Mouse (Mus musculus): Measurements from ENCODE around the gene Tmem126b.

The Tmem126b gene

DNA sequence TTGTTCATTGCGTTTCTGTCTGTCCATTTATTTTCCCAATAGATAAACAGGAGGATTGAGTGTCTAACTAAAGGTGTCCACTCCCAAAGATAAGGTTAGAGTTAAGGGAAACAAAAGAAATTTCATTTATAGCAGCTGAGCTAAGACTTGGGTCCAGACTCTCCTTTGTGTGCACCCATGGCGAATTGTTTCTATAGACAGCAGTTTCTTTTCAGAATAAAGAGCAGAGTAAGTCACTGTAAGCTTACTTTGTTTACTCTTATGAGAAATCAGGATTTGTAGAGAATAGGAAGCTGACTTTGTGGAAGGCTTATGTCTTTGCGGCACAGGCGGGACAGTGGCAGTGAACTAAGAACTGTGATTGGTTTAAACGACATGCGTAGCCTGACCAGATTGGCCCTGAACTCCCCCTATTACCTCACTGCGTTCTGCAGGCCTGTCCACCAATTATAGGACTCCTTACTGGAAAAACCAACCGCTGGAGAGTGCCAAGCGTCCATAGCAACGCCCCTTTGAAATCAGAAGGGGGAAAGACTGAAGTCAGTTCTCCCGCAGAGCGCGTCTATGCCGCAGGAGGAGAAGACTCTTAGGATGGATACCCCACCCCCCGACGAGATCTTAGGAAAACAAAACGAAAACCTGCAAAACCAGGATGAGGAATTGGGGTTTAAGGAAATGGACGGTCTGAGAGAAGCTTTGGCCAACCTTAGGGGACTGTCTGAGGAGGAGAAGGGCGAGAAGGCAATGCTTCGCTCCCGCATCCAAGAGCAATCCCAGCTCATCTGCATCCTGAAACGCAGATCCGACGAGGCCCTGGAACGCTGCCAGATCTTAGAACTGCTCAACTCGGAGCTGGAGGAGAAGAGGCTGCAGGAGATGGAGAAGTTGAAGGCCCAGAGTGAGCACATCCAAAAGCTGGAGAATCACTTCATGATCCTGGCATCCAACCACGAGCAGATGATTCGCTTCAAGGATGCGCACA, 49.5 kb downstream of the Tmem126b start, which contains the start of gene Ccdc89:
Gene Ccdc89 (plus strand): TSS at position 558 of the 982 bp plus-strand sequence.
- DNase-seq (ENCODE audit: low spot score in 2 of 2) = peak; percentile 33 to 53
